Mouse (Mus musculus): ENCODE measurements around the gene Tmsb15a. TPM values are rescaled to one million over a fixed set of nuclear protein-coding genes. Genes with fewer than 3 reads are reported as not detected.
"Not testable (repeated sequence)": the region's sequence is repeated elsewhere in the genome, so short reads cannot be mapped to it uniquely, and the experiment has no call there.

Gene Tmsb15a
- polyA plus RNA-seq (2016; fragmentation: Nextera tagmentation; extraction: Ambion mirVana) = not detected in 2 replicates

DNA sequence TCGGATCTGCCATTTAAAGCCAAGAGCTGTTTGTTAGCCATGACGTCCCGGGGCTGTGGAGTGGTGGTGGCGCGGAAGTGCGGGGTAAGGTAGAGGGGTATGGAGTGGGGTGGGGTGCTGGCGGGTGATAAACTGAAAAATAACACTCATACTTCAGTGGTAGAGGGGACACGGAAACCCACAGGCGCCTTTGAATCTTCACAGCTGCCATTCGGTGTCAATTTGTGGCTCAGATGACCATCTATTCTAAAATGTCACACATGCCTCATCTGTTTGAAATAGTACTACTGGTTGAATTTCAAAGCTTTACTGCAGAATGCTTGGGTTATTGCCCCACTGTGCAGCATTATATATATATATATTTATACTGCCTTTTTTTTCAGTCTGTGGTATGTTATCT lies at the start of gene Tmsb15a:
Tmsb15a (minus strand) TSS at position 101 of the 400 bp plus-strand sequence.
- Histone ChIP-seq H3K36me3 (no peaks in the 10 kb centered on the region), H3K4me1 (replicated peaks) (no peaks in the 10 kb centered on the region), H3K27me3 (ENCODE audit: insufficient read depth, poor library complexity, severe bottlenecking) (peaks cover 31% of the 10 kb centered on the region), H3K4me3 (no peak within 1 kb of the TSS), H3K27ac (no peak within 1 kb of the TSS), H3K9me3 (no peaks in the 10 kb centered on the region)
- no peak for DNase-seq (ENCODE audit: low spot score)
- 83% methylated on average over 10 of the region's 10 CpGs for WGBS

DNA sequence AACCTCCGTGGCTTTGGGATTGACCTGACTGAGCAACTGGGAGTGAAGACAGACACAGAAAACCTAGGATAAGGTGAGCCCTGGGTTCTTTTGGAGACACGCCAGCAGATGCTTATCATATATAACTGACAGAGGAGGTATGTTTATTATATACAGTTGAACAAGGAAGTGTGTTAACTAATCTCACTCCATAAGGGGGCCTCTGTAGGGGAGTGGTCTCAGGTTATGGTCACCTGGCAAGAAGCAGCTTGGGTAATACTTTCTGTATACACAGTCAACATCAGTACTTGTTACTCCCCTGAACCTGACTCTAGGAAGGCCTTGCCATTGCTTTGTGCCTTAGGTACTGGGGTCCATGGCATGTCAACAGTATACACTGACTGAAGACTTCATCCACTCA lies 43.5 kb upstream of the Tmsb15a start:
- no peaks in the 10 kb centered on the region for H3K36me3 ChIP-seq
- H3K9me3 ChIP-seq = no peaks in the 10 kb centered on the region
- no peak for DNase-seq (ENCODE audit: low spot score)
- H3K27ac ChIP-seq = no peak overlapping the region
- no peak overlapping the region for H3K4me3 ChIP-seq
- H3K27me3 ChIP-seq (ENCODE audit: insufficient read depth, poor library complexity, severe bottlenecking) = peaks cover 5% of the 10 kb centered on the region; the same call in 1 of the 2 replicates
- no peaks in the 10 kb centered on the region for H3K4me1 ChIP-seq (replicated peaks)
- WGBS = 88% methylated on average over 2 of the region's 2 CpGs

DNA sequence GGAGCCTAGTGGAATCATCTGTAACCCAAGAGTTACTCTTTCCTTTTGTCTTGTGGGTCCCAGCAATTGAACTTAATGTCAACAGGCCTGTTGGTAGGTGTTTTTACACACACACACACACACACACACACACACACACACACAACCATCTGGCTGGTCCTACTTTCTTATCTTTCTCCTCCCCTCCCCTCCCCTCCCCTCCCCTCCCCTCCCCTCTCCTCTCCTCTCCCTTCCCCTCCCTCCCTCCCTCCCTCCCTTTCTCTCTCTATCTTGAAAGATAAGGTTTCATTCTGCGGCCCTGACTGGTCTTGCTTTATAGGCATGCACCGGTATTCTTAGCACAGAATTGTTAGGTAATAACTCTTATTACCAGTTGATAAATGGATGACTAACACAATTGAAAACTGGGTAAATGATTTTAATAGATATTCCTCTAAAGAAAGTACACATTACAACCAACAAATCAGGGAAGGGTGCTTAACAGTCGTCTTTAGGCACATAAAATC lies 43.0 kb upstream of the Tmsb15a start:
- Histone ChIP-seq H3K4me3 (no peak overlapping the region), H3K9me3 (no peaks in the 10 kb centered on the region), H3K27ac (no peak overlapping the region), H3K4me1 (replicated peaks) (no peaks in the 10 kb centered on the region), H3K36me3 (no peaks in the 10 kb centered on the region; the same call in 1 of the 2 replicates), H3K27me3 (ENCODE audit: insufficient read depth, poor library complexity, severe bottlenecking) (peaks cover 5% of the 10 kb centered on the region; the same call in 1 of the 2 replicates)
- no peak for DNase-seq (ENCODE audit: low spot score)
- WGBS = 84% methylated on average over 3 of the region's 3 CpGs

DNA sequence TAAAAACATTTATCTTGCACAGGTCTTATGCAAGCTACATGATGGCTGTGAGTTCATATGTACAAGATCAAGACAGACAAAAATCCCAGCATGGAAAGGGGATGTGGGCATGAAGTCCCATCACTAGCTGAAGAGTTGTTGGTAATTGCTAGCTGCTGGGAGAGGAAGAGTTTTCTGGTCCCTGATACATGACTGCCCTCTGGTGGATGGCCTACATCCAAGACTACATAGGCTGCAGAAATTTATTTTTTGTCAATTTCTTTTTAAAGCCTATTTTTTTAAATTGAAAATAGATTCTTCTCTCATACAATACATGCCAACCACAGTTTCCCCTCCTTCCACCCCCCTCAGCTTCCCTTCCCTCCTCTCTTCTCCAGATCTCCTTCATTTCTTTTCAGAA lies 36.6 kb upstream of the Tmsb15a start:
- no peak for DNase-seq (ENCODE audit: low spot score)
- Histone ChIP-seq H3K9me3 (no peaks in the 10 kb centered on the region), H3K4me1 (replicated peaks) (no peaks in the 10 kb centered on the region), H3K4me3 (no peak overlapping the region), H3K27ac (no peak overlapping the region), H3K36me3 (peaks cover 8% of the 10 kb centered on the region), H3K27me3 (ENCODE audit: insufficient read depth, poor library complexity, severe bottlenecking) (no peaks in the 10 kb centered on the region)

DNA sequence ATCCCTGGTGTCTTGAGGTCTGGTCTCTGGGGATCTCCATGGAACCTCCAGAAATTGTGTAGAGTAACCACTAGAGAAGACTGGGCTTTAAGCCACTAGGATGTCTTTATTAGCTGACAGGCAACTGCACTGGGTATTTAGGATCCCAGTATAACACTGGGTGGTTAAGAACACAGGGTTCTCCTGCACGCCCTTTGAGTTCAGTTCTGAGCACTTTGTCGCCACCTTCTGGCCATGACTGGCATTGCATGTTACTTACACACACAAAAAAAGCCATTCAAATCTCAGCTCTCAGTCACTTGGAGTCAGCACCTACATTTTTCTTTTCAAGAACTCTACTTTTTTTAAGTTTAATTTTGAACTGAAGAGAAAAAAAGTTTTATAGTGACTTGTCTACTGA lies 27.8 kb upstream of the Tmsb15a start:
- H3K27ac ChIP-seq = no peak overlapping the region
- DNase-seq (ENCODE audit: low spot score) = peak; percentile 70
- no peaks in the 10 kb centered on the region for H3K27me3 ChIP-seq (ENCODE audit: insufficient read depth, poor library complexity, severe bottlenecking)
- H3K4me3 ChIP-seq = no peak overlapping the region
- no peaks in the 10 kb centered on the region for H3K4me1 ChIP-seq (replicated peaks)
- H3K9me3 ChIP-seq = no peaks in the 10 kb centered on the region
- peaks cover 17% of the 10 kb centered on the region; the same call in 1 of the 2 replicates for H3K36me3 ChIP-seq
- WGBS = 5% methylated on average over 2 of the region's 2 CpGs

DNA sequence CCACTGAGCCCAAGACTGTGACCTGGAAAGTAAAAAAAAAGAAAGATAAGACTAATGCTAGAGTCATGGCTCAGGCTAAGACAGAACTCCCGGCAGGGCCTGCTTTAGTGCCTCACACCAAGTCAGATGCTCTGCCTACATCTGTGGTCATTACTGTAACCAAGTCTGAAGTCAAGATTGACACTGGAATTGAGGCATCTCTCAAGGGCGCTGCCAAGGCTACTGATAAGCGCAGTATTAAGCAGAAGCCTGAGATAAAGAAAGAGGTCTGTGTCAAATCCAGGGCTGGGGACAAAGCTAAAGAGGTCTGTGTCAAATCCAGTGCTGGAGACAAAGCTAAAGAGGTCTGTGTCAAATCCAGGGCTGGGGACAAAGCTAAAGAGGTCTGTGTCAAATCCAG lies 20.3 kb upstream of the Tmsb15a start:
- not testable (repeated sequence) for H3K27ac ChIP-seq; DNase-seq (ENCODE audit: low spot score); H3K4me3 ChIP-seq; H3K4me1 ChIP-seq (replicated peaks); H3K9me3 ChIP-seq; H3K27me3 ChIP-seq (ENCODE audit: insufficient read depth, poor library complexity, severe bottlenecking)
- 87% methylated on average over 3 of the region's 3 CpGs for WGBS
- peaks cover 26% of the 10 kb centered on the region for H3K36me3 ChIP-seq

DNA sequence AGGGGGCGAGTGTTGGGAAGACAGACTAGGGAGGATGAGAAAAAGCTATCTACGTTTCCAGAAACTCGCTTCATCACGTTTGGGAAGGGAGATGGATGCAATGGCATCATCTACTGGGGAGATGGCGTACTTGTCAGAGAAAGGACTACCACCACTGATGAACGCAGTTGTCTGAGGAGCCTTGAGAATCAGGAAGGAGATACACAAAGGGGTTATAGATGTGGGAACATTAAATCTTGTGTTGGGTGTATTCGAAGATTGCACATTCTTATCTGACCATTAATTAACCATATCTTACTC lies 17.9 kb upstream of the Tmsb15a start:
- H3K36me3 ChIP-seq = peaks cover 20% of the 10 kb centered on the region
- H3K4me3 ChIP-seq = peak overlapping the region; percentile 66
- H3K27me3 ChIP-seq (ENCODE audit: insufficient read depth, poor library complexity, severe bottlenecking) = peaks cover 5% of the 10 kb centered on the region; the same call in 1 of the 2 replicates
- H3K9me3 ChIP-seq = no peaks in the 10 kb centered on the region
- WGBS = 19% methylated on average over 7 of the region's 7 CpGs
- no peak for DNase-seq (ENCODE audit: low spot score)
- H3K27ac ChIP-seq = peak overlapping the region; percentile 86
- H3K4me1 ChIP-seq (replicated peaks) = peaks cover 6% of the 10 kb centered on the region; the same call in 1 of the 2 replicates

DNA sequence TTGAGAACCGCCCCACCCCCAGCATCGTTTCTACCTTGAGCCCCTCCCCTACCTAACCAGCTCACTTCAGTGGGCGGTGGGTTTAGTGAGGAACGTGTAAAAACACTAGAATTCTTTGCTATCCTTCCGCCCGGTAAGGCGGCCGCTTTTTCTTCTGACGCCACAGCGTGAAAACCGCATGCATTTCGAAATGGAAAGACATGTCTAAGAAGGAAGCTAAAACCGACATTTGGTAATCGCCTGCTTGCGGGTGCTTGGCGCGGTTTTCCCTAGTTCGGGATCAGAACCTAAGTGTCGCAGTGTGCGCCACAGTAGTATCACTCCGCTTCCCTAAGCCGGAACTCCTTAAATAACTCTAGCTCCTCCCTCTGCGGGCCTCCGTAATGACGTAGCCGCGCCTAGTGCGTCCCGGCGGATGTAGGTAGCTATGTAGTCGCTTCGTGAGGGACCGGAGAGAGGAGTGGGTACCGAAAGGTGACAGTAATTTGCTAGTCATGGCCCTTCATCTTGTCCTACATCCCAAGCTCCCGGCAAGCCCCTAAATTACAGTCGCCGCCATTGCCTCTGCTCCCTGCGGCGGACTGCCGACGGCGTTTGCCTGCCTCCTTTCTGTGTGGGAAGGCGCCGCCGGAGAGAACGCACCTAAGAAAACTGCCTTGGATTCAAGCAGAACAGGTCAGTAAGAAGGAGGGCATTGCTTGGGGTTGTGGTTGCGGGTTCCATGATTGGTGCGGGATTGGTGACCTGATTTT lies 17.4 kb upstream of the Tmsb15a start, which contains the start of the genes Armcx5 and Gprasp1:
Armcx5 (plus strand) TSS at position 430 of the 752 bp plus-strand sequence.
Gprasp1 (plus strand) TSS at position 430 of the 752 bp plus-strand sequence.
- H3K4me1 ChIP-seq (replicated peaks) = peaks cover 6% of the 10 kb centered on the region; the same call in 1 of the 2 replicates
- peaks cover 5% of the 10 kb centered on the region; the same call in 1 of the 2 replicates for H3K27me3 ChIP-seq (ENCODE audit: insufficient read depth, poor library complexity, severe bottlenecking)
- DNase-seq (ENCODE audit: low spot score) = peak; percentile 83
- H3K4me3 ChIP-seq = peak within 1 kb of the TSS; percentile 66
- 20% methylated on average over 48 of the region's 48 CpGs for WGBS
- H3K36me3 ChIP-seq = peaks cover 20% of the 10 kb centered on the region
- H3K9me3 ChIP-seq = no peaks in the 10 kb centered on the region
- peak within 1 kb of the TSS; percentile 86 for H3K27ac ChIP-seq

DNA sequence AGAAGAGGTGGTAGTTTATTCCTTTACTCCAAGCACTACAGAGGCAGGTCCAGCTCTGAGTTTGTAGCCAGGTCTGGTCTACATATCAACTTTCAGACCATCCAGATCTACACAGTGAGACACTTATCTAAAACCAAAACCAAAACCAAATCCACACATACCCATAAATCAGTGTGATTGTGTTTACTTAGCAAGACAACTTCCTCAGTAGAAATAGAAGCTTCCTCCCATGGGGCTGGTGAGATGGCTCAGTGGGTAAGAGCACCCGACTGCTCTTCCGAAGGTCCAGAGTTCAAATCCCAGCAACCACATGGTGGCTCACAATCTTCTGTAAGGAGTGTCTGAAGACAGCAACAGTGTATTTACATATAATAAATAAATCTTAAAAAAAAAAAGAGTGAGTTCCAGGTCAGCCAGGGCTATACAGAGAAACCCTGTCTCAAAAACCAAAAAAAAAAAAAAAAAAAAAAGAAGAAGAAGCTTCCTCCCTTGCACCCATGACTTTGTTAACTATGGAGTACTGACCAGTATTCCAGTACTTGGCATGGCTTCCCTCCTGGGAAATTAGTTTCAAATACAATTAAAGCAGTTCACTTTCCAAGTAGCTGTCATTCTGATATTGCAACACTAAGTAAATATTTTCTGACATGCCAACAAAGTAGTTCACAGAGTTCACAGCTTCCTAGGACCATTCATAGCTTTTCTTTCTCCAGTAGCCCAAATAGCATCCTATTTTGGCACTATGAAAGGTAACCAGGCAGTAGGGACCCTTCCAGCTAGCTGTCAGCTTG lies 13.9 kb upstream of the Tmsb15a start:
- H3K9me3 ChIP-seq = no peaks in the 10 kb centered on the region
- no peak for DNase-seq (ENCODE audit: low spot score)
- 93% methylated on average over 2 of the region's 2 CpGs for WGBS
- no peak overlapping the region for H3K27ac ChIP-seq
- no peaks in the 10 kb centered on the region for H3K36me3 ChIP-seq
- H3K4me1 ChIP-seq (replicated peaks) = peaks cover 6% of the 10 kb centered on the region; the same call in 1 of the 2 replicates
- no peak overlapping the region for H3K4me3 ChIP-seq
- H3K27me3 ChIP-seq (ENCODE audit: insufficient read depth, poor library complexity, severe bottlenecking) = peaks cover 5% of the 10 kb centered on the region; the same call in 1 of the 2 replicates

DNA sequence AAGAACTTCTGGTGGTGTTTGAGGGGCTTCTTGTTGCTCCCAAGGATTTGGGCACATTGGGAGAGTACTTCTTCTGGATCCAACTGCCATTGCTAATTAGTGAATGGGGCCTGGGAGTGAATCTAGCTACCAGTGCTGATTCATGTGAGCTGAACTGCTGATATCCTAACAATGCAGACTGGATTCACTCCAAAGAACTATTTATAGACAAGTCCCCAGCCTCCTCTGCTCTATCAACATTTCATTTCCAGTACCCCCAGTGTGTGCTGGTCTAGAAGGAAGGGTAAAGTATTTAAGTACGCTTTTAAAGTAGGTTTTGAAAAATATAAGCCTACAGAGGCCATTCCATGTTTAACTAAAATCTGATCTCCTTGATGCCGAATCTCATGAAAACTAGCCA lies 12.2 kb downstream of the Tmsb15a start:
- DNase-seq (ENCODE audit: low spot score) = no peak
- 86% methylated on average over 2 of the region's 2 CpGs for WGBS
- Histone ChIP-seq H3K27ac (no peak overlapping the region), H3K27me3 (ENCODE audit: insufficient read depth, poor library complexity, severe bottlenecking) (peaks cover 11% of the 10 kb centered on the region; the same call in 1 of the 2 replicates), H3K4me1 (replicated peaks) (no peaks in the 10 kb centered on the region), H3K36me3 (no peaks in the 10 kb centered on the region), H3K4me3 (no peak overlapping the region), H3K9me3 (no peaks in the 10 kb centered on the region)

DNA sequence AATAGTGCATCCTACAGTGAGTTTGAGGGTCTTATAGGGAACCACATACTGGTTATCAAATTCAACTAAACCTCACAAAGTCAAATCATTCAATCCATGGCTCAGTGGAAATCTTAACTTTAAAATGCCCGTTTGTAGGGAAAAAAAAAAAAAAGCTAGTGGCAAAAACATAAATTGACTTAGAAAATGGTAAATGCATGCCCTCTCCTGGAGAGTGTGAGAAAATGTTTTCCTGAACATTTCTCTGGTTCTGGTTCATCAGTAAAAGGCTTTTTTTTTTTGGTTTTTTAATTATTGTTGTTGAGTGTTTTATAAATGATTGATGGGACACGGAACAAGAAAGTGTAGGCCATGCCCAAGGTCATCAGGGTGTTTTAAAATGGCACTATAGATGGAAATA lies 20.7 kb downstream of the Tmsb15a start:
- DNase-seq (ENCODE audit: low spot score) = no peak
- no peaks in the 10 kb centered on the region for H3K9me3 ChIP-seq
- WGBS = 60% methylated on average over 2 of the region's 2 CpGs
- H3K36me3 ChIP-seq = no peaks in the 10 kb centered on the region
- H3K27me3 ChIP-seq (ENCODE audit: insufficient read depth, poor library complexity, severe bottlenecking) = peaks cover 4% of the 10 kb centered on the region; the same call in 1 of the 2 replicates
- H3K4me3 ChIP-seq = no peak overlapping the region
- H3K27ac ChIP-seq = no peak overlapping the region
- H3K4me1 ChIP-seq (replicated peaks) = no peaks in the 10 kb centered on the region

DNA sequence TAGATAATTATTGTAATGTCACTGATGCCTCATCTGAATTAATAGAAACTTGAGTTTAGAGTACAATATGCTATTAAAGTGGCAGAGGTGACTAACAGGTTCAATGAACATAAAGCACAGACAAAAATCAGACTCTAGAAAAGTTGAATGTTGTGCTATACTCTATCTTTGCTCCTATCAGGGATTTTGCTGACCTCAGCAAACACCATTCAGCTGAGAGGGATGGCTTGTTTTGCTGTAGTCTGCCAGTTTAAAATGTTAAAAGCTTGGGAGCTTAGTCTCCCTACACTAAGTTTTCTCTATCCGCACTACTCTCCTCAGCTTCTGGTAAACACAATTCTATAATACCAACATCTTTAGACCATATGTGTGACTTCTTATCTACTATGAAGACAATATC lies 21.9 kb downstream of the Tmsb15a start:
- no peak overlapping the region for H3K4me3 ChIP-seq
- no peaks in the 10 kb centered on the region for H3K36me3 ChIP-seq
- WGBS = 92% methylated on average over 1 of the region's 1 CpGs

DNA sequence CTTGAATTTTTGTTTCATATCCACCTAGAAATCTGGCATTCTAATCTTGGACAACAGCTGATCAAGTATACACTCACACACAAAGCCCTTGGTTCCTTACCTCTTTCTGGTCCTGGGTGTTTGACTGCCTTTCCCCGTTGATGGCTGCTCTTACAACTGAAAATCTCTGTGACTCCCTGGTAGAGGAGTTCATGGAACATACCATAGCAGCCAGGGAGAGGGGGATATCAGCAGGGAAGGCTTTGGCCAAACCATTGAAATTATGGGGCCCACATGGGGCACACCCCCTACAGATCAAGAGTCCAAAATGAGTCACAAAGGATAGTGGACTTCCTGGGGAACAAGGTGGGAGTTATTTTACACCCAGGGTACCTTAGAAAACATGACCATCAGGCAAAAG lies 31.4 kb downstream of the Tmsb15a start, which contains the start of gene Tcp11x2:
Tcp11x2 (minus strand) TSS at position 158 of the 400 bp plus-strand sequence.
- DNase-seq (ENCODE audit: low spot score) = no peak
- no peaks in the 10 kb centered on the region for H3K36me3 ChIP-seq
- no peak within 1 kb of the TSS for H3K4me3 ChIP-seq
- H3K4me1 ChIP-seq (replicated peaks) = no peaks in the 10 kb centered on the region
- H3K27me3 ChIP-seq (ENCODE audit: insufficient read depth, poor library complexity, severe bottlenecking) = peaks cover 30% of the 10 kb centered on the region
- no peaks in the 10 kb centered on the region for H3K9me3 ChIP-seq
- H3K27ac ChIP-seq = no peak within 1 kb of the TSS
- WGBS = 70% methylated on average over 1 of the region's 1 CpGs

More for the DNA sequence above, 21.9 kb downstream of the Tmsb15a start:
- Histone ChIP-seq H3K9me3 (no peaks in the 10 kb centered on the region), H3K4me1 (replicated peaks) (no peaks in the 10 kb centered on the region), H3K27ac (no peak overlapping the region), H3K27me3 (ENCODE audit: insufficient read depth, poor library complexity, severe bottlenecking) (peaks cover 4% of the 10 kb centered on the region; the same call in 1 of the 2 replicates)
- DNase-seq (ENCODE audit: low spot score) = no peak
